Mouse (Mus musculus): ENCODE measurements around the gene Tmem86a. TPM values are rescaled to one million over a fixed set of nuclear protein-coding genes. Genes with fewer than 3 reads are reported as not detected.

Gene Tmem86a
- total RNA-seq, 1 experiment = 1.1 TPM

GRCm38 (mm10) chr7:47051404-47052151, 1.2 kb downstream of the Tmem86a start:
- Histone ChIP-seq H3K4me1 (ENCODE audit: control insufficient read depth in 2 of 2, insufficient read depth in 2 of 2, low read length in 2 of 2, poor library complexity in 1 of 2) (peaks cover 0 to 4% of the 10 kb centered on the region in 2 experiments; a peak in 1 of 4 replicates), H3K27ac (ENCODE audit: insufficient read depth, low read depth, low read length, poor library complexity, severe bottlenecking) (no peak overlapping the region), H3K4me3 (ENCODE audit: insufficient read depth in 1 of 2, low read depth in 1 of 2, low read length in 2 of 2, poor library complexity in 1 of 2, severe bottlenecking in 1 of 2) (peak overlapping the region in 1 of 2 experiments; percentile 84; a peak in 1 of 4 replicates), H3K9me3 (ENCODE audit: control insufficient read depth, insufficient read depth, low read depth, low read length) (no peaks in the 10 kb centered on the region), H3K36me3 (ENCODE audit: control insufficient read depth, insufficient read depth, low read length, poor library complexity, severe bottlenecking) (no peaks in the 10 kb centered on the region; the same call in 1 of the 2 replicates), H3K9ac (ENCODE audit: insufficient read depth, low read depth, low read length, poor library complexity, severe bottlenecking) (no peak overlapping the region)
- no peak for TF ChIP-seq MAFK (IDR thresholded peaks at IDR 0.05; ENCODE audit: insufficient read depth, low read depth, low read length)
- no peak for TF ChIP-seq ZNF384 (IDR thresholded peaks at IDR 0.05; ENCODE audit: low read depth, low read length)
- no peak for TF ChIP-seq CHD2 (IDR thresholded peaks at IDR 0.05; ENCODE audit: low read depth, low read length)
- no peak for TF ChIP-seq ZC3H11A (IDR thresholded peaks at IDR 0.05; ENCODE audit: borderline replicate concordance, low read depth, low read length)
- TF ChIP-seq HCFC1 (IDR thresholded peaks at IDR 0.05; ENCODE audit: borderline replicate concordance, insufficient read depth, low read length) = no peak
- no peak for DNase-seq (ENCODE audit: low read depth, low spot score)
- in situ Hi-C loops (cut with MboI; ENCODE audit: low sequenced_read_pairs in 2 of 2, unreplicated experiment in 2 of 2) = no loop called here

GRCm38 (mm10) chr7:47052276-47052675, 1.9 kb downstream of the Tmem86a start:
- TF ChIP-seq MAFK (IDR thresholded peaks at IDR 0.05; ENCODE audit: insufficient read depth, low read depth, low read length) = no peak
- TF ChIP-seq ZC3H11A (IDR thresholded peaks at IDR 0.05; ENCODE audit: borderline replicate concordance, low read depth, low read length) = no peak
- TF ChIP-seq CHD2 (IDR thresholded peaks at IDR 0.05; ENCODE audit: low read depth, low read length) = no peak
- no peak for TF ChIP-seq HCFC1 (IDR thresholded peaks at IDR 0.05; ENCODE audit: borderline replicate concordance, insufficient read depth, low read length)
- TF ChIP-seq ZNF384 (IDR thresholded peaks at IDR 0.05; ENCODE audit: low read depth, low read length) = no peak
- H3K4me3 ChIP-seq (ENCODE audit: insufficient read depth in 1 of 2, low read depth in 1 of 2, low read length in 2 of 2, poor library complexity in 1 of 2, severe bottlenecking in 1 of 2) = no peak overlapping the region
- no peak for DNase-seq (ENCODE audit: low read depth, low spot score)
- no peak overlapping the region for H3K9ac ChIP-seq (ENCODE audit: insufficient read depth, low read depth, low read length, poor library complexity, severe bottlenecking)
- H3K4me1 ChIP-seq (ENCODE audit: control insufficient read depth in 2 of 2, insufficient read depth in 2 of 2, low read length in 2 of 2, poor library complexity in 1 of 2) = peaks cover 0 to 4% of the 10 kb centered on the region in 2 experiments; a peak in 1 of 4 replicates
- in situ Hi-C loops (cut with MboI; ENCODE audit: low sequenced_read_pairs in 2 of 2, unreplicated experiment in 2 of 2) = no loop called here
- no peaks in the 10 kb centered on the region for H3K9me3 ChIP-seq (ENCODE audit: control insufficient read depth, insufficient read depth, low read depth, low read length)
- no peak overlapping the region for H3K27ac ChIP-seq (ENCODE audit: insufficient read depth, low read depth, low read length, poor library complexity, severe bottlenecking)
- H3K36me3 ChIP-seq (ENCODE audit: control insufficient read depth, insufficient read depth, low read length, poor library complexity, severe bottlenecking) = no peaks in the 10 kb centered on the region; the same call in 1 of the 2 replicates

GRCm38 (mm10) chr7:47053287-47053686, 2.9 kb downstream of the Tmem86a start:
- no peak for DNase-seq (ENCODE audit: low read depth, low spot score)
- H3K4me1 ChIP-seq (ENCODE audit: control insufficient read depth in 2 of 2, insufficient read depth in 2 of 2, low read length in 2 of 2, poor library complexity in 1 of 2) = peaks cover 0 to 4% of the 10 kb centered on the region in 2 experiments; a peak in 1 of 4 replicates
- H3K4me3 ChIP-seq (ENCODE audit: insufficient read depth in 1 of 2, low read depth in 1 of 2, low read length in 2 of 2, poor library complexity in 1 of 2, severe bottlenecking in 1 of 2) = no peak overlapping the region
- no peak overlapping the region for H3K27ac ChIP-seq (ENCODE audit: insufficient read depth, low read depth, low read length, poor library complexity, severe bottlenecking)
- H3K36me3 ChIP-seq (ENCODE audit: control insufficient read depth, insufficient read depth, low read length, poor library complexity, severe bottlenecking) = no peaks in the 10 kb centered on the region; the same call in 1 of the 2 replicates
- TF ChIP-seq CHD2 (IDR thresholded peaks at IDR 0.05; ENCODE audit: low read depth, low read length) = no peak
- no peak for TF ChIP-seq ZNF384 (IDR thresholded peaks at IDR 0.05; ENCODE audit: low read depth, low read length)
- no peak for TF ChIP-seq ZC3H11A (IDR thresholded peaks at IDR 0.05; ENCODE audit: borderline replicate concordance, low read depth, low read length)
- no peak for TF ChIP-seq HCFC1 (IDR thresholded peaks at IDR 0.05; ENCODE audit: borderline replicate concordance, insufficient read depth, low read length)
- TF ChIP-seq MAFK (IDR thresholded peaks at IDR 0.05; ENCODE audit: insufficient read depth, low read depth, low read length) = no peak
- H3K9ac ChIP-seq (ENCODE audit: insufficient read depth, low read depth, low read length, poor library complexity, severe bottlenecking) = no peak overlapping the region
- H3K9me3 ChIP-seq (ENCODE audit: control insufficient read depth, insufficient read depth, low read depth, low read length) = no peaks in the 10 kb centered on the region
- in situ Hi-C loops (cut with MboI; ENCODE audit: low sequenced_read_pairs in 2 of 2, unreplicated experiment in 2 of 2) = no loop called here

- Histone ChIP-seq H3K36me3 (ENCODE audit: control insufficient read depth, insufficient read depth, low read length, poor library complexity, severe bottlenecking) (no peaks in the 10 kb centered on the region; the same call in 1 of the 2 replicates), H3K4me1 (ENCODE audit: control insufficient read depth in 2 of 2, insufficient read depth in 2 of 2, low read length in 2 of 2, poor library complexity in 1 of 2) (peaks cover 0 to 4% of the 10 kb centered on the region in 2 experiments; a peak in 1 of 4 replicates), H3K9ac (ENCODE audit: insufficient read depth, low read depth, low read length, poor library complexity, severe bottlenecking) (no peak overlapping the region), H3K4me3 (ENCODE audit: insufficient read depth in 1 of 2, low read depth in 1 of 2, low read length in 2 of 2, poor library complexity in 1 of 2, severe bottlenecking in 1 of 2) (no peak overlapping the region), H3K27ac (ENCODE audit: insufficient read depth, low read depth, low read length, poor library complexity, severe bottlenecking) (no peak overlapping the region), H3K9me3 (ENCODE audit: control insufficient read depth, insufficient read depth, low read depth, low read length) (no peaks in the 10 kb centered on the region)
- DNase-seq (ENCODE audit: low read depth, low spot score) = no peak
- in situ Hi-C loops (cut with MboI; ENCODE audit: low sequenced_read_pairs in 2 of 2, unreplicated experiment in 2 of 2) = no loop called here
- TF ChIP-seq ZNF384 (IDR thresholded peaks at IDR 0.05; ENCODE audit: low read depth, low read length) (no peak), HCFC1 (IDR thresholded peaks at IDR 0.05; ENCODE audit: borderline replicate concordance, insufficient read depth, low read length) (no peak), ZC3H11A (IDR thresholded peaks at IDR 0.05; ENCODE audit: borderline replicate concordance, low read depth, low read length) (no peak), CHD2 (IDR thresholded peaks at IDR 0.05; ENCODE audit: low read depth, low read length) (no peak), MAFK (IDR thresholded peaks at IDR 0.05; ENCODE audit: insufficient read depth, low read depth, low read length) (no peak)
These were observed 4.3 kb downstream of the Tmem86a start for GRCm38 (mm10) chr7:47054666-47055065.
